Mouse (Mus musculus) spleen, adult 2 months (tissue): ENCODE data around the gene Patj. TPM values are rescaled to one million over a fixed set of nuclear protein-coding genes. Genes with fewer than 3 reads are reported as not detected.

ENCODE experiments used
- DNase-seq, 2 experiments: peaks; one replicate each; pipeline versions ENCODE4 v3.0.0 to v3.0.0-alpha.2; 2012 to 2021; ENCODE audit warnings: low spot score in 2 of 2, low read depth in 1 of 2
- H3K27ac ChIP-seq: fragments of 200-500 bp; 2 replicates; pipeline ENCODE4 v1.5.1; 2012; ENCODE audit warnings: low read length, inconsistent platforms; ENCODE audit not compliant: insufficient read depth
- H3K27me3 ChIP-seq: fragments of 200-500 bp; 2 replicates; pipeline ENCODE4 v1.6.1; 2012; ENCODE audit warnings: mild to moderate bottlenecking, moderate library complexity, low read length, inconsistent platforms; ENCODE audit not compliant: control insufficient read depth, insufficient read depth
- H3K36me3 ChIP-seq: fragments of 200-500 bp; 2 replicates; pipeline ENCODE4 v1.6.1; 2012; ENCODE audit warnings: mild to moderate bottlenecking, low read length, inconsistent platforms; ENCODE audit not compliant: control insufficient read depth, insufficient read depth
- H3K4me1 ChIP-seq: fragments of 200-500 bp; 2 replicates; pipeline ENCODE4 v1.6.1; 2011; ENCODE audit warnings: inconsistent platforms; ENCODE audit not compliant: control insufficient read depth, insufficient read depth, insufficient read length
- H3K4me3 ChIP-seq: fragments of 200-500 bp; 2 replicates; pipeline ENCODE4 v1.5.1; 2011; ENCODE audit warnings: mild to moderate bottlenecking, inconsistent platforms; ENCODE audit not compliant: insufficient read depth, insufficient read length; ENCODE audit errors: extremely low read depth
- CTCF ChIP-seq: fragments of 200-500 bp; IDR thresholded peaks from 2 replicates; pipeline ENCODE4 v1.5.1; 2011; ENCODE audit warnings: mild to moderate bottlenecking, inconsistent platforms; ENCODE audit not compliant: insufficient read depth, insufficient read length, insufficient replicate concordance; ENCODE audit errors: extremely low read depth
- POLR2A ChIP-seq: fragments of 200-500 bp; IDR thresholded peaks from 2 replicates; pipeline ENCODE4 v1.6.1; 2011; ENCODE audit warnings: low read depth, low read length, inconsistent platforms
- WGBS: fragments of 180-500 bp; shearing (Covaris S2); methylation state at CpG from one replicate; pipeline ENCODE4 v1.1.7; 2018; 5-methylcytosine and 5-hydroxymethylcytosine counted together
- polyA plus RNA-seq: library from polyadenylated mRNA; depleted of rRNA; stranded (reverse); fragments of >200 nt; gene quantifications from 2 replicates; pipeline ENCODE4 v1.2.3, GENCODE M21; 2012

Patj gene
- polyA plus RNA-seq, 1 experiment, result 4.9 TPM

GRCm38 (mm10) chr4:98541591-98541990 lies 146.0 kb downstream of the Patj start:
- TF ChIP-seq POLR2A (no peak), CTCF (no peak)
- Histone ChIP-seq H3K4me1 (no peaks in the 10 kb centered on the region), H3K36me3 (no peaks in the 10 kb centered on the region), H3K27me3 (no peaks in the 10 kb centered on the region), H3K27ac (no peak overlapping the region), H3K4me3 (no peak overlapping the region)
- DNase-seq, result no peak
- WGBS, result 88% methylated on average over 2 of the region's 2 CpGs

GRCm38 (mm10) chr4:98543001-98543400 lies 147.4 kb downstream of the Patj start:
- no peaks in the 10 kb centered on the region for H3K36me3 ChIP-seq
- TF ChIP-seq POLR2A (no peak), CTCF (no peak)
- no peaks in the 10 kb centered on the region for H3K4me1 ChIP-seq
- DNase-seq, result no peak
- H3K27me3 ChIP-seq, result no peaks in the 10 kb centered on the region
- H3K27ac ChIP-seq, result no peak overlapping the region
- WGBS, result 87% methylated on average over 3 of the region's 3 CpGs
- H3K4me3 ChIP-seq, result no peak overlapping the region

- DNase-seq, result no peak
- Histone ChIP-seq H3K27me3 (no peaks in the 10 kb centered on the region), H3K27ac (no peak overlapping the region), H3K36me3 (no peaks in the 10 kb centered on the region), H3K4me1 (no peaks in the 10 kb centered on the region), H3K4me3 (no peak overlapping the region)
- 43% methylated on average over 1 of the region's 1 CpGs for WGBS
- no peak for TF ChIP-seq CTCF
- no peak for TF ChIP-seq POLR2A
Observed at GRCm38 (mm10) chr4:98545376-98545775, 149.8 kb downstream of the Patj start.

GRCm38 (mm10) chr4:98546456-98547176 lies 151.0 kb downstream of the Patj start:
- Histone ChIP-seq H3K27me3 (no peaks in the 10 kb centered on the region), H3K36me3 (no peaks in the 10 kb centered on the region), H3K27ac (no peak overlapping the region), H3K4me3 (no peak overlapping the region), H3K4me1 (no peaks in the 10 kb centered on the region)
- no peak for DNase-seq
- no peak for TF ChIP-seq POLR2A
- no peak for TF ChIP-seq CTCF
- 89% methylated on average over 12 of the region's 12 CpGs for WGBS

GRCm38 (mm10) chr4:98549491-98549890 lies 153.9 kb downstream of the Patj start:
- Histone ChIP-seq H3K4me1 (no peaks in the 10 kb centered on the region), H3K4me3 (no peak overlapping the region), H3K27ac (no peak overlapping the region), H3K27me3 (no peaks in the 10 kb centered on the region), H3K36me3 (no peaks in the 10 kb centered on the region)
- WGBS, result 91% methylated on average over 7 of the region's 7 CpGs
- TF ChIP-seq POLR2A (no peak), CTCF (no peak)
- no peak for DNase-seq

GRCm38 (mm10) chr4:98550116-98550515 lies 154.5 kb downstream of the Patj start:
- Histone ChIP-seq H3K36me3 (no peaks in the 10 kb centered on the region), H3K4me3 (no peak overlapping the region), H3K4me1 (no peaks in the 10 kb centered on the region), H3K27ac (no peak overlapping the region), H3K27me3 (no peaks in the 10 kb centered on the region)
- WGBS, result 93% methylated on average over 5 of the region's 5 CpGs
- no peak for DNase-seq
- TF ChIP-seq POLR2A, result no peak
- no peak for TF ChIP-seq CTCF

GRCm38 (mm10) chr4:98555666-98556065 lies 160.1 kb downstream of the Patj start:
- no peaks in the 10 kb centered on the region for H3K4me1 ChIP-seq
- TF ChIP-seq CTCF, result no peak
- no peak for TF ChIP-seq POLR2A
- no peak overlapping the region for H3K27ac ChIP-seq
- 98% methylated on average over 2 of the region's 2 CpGs for WGBS
- no peaks in the 10 kb centered on the region for H3K27me3 ChIP-seq
- H3K36me3 ChIP-seq, result no peaks in the 10 kb centered on the region
- no peak overlapping the region for H3K4me3 ChIP-seq
- no peak for DNase-seq
